Comparison of ENCODE assay signal across 17 mouse cellular contexts in the genomic region with DNA sequence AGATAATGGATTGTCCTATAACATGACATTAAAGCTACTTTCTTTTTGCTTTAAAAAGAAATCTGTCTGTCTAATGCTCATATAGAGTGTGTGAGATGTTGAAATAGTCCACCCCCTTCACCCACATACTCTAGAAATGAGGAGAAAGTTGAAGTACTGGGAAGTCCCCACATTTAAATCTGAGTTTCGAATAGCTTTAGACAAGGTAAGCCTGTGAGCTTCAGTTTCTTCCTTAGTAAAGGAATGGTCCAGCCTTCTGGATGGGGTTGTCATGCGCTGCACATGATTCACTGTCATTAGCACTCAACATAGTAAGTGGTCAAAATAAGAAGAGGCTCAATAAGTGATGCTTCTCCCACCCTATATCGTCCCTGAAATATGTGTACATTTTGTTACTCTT.
"Had no signal": no experiment of that assay in that cellular context is flagged by ENCODE, and none has a peak within 500 bp of the region (broad histone marks: within the 10 kb centered on the region; RNA-seq: fewer than 3 reads in every experiment).

No protein-coding gene starts in this region.

- H3K4me3 ChIP-seq: liver, embryonic 15.5 days; lung, embryonic 15.5 days; megakaryocyte, embryonic 14.5 days; midbrain, embryonic 12.5 days; midbrain, embryonic 15.5 days; neural tube, embryonic 12.5 days; stomach, embryonic 15.5 days had no signal

- H3K27me3 ChIP-seq: liver, embryonic 15.5 days; lung, embryonic 15.5 days; megakaryocyte, embryonic 14.5 days; midbrain, embryonic 15.5 days; neural tube, embryonic 12.5 days; stomach, embryonic 15.5 days had no signal

- H3K4me2 ChIP-seq: liver, embryonic 15.5 days; lung, embryonic 15.5 days; midbrain, embryonic 12.5 days; midbrain, embryonic 15.5 days; neural tube, embryonic 12.5 days; stomach, embryonic 15.5 days had no signal

- ATAC-seq: liver, postnatal 0 days; lung, postnatal 0 days; midbrain, embryonic 15.5 days had no signal

- H3K27ac ChIP-seq: liver, embryonic 15.5 days; lung, embryonic 15.5 days; macrophage; midbrain, embryonic 12.5 days; midbrain, embryonic 15.5 days; neural tube, embryonic 12.5 days; stomach, embryonic 15.5 days; stomach, postnatal 0 days had no signal

- H3K9me3 ChIP-seq: liver, embryonic 15.5 days; lung, embryonic 15.5 days; megakaryocyte, embryonic 14.5 days; midbrain, embryonic 12.5 days; midbrain, embryonic 15.5 days; neural tube, embryonic 12.5 days; stomach, embryonic 15.5 days had no signal

- H3K36me3 ChIP-seq: midbrain, embryonic 12.5 days; midbrain, embryonic 15.5 days; neural tube, embryonic 12.5 days had no signal

- H3K9ac ChIP-seq: liver, embryonic 15.5 days; liver, postnatal 0 days; lung, embryonic 15.5 days; midbrain, embryonic 12.5 days; midbrain, embryonic 15.5 days; neural tube, embryonic 12.5 days; stomach, embryonic 15.5 days had no signal

- H3K4me1 ChIP-seq: midbrain, embryonic 12.5 days; midbrain, embryonic 15.5 days; neural tube, embryonic 12.5 days had no signal

- DNase-seq: liver, postnatal 0 days; lung, adult 2 months; lung, postnatal 14 days; lung, postnatal 36 days; right cerebral cortex, postnatal 14 days; thymus, adult 2 months; thymus, postnatal 36 days had no signal
